Mouse (Mus musculus): ENCODE results near the gene Ppp2r5c.

The Ppp2r5c gene

GRCm38 (mm10) chr12:110442238-110442637, 4.7 kb upstream of the Ppp2r5c start:
- DNase-seq (ENCODE audit: low read depth, low spot score), result no peak

DNA sequence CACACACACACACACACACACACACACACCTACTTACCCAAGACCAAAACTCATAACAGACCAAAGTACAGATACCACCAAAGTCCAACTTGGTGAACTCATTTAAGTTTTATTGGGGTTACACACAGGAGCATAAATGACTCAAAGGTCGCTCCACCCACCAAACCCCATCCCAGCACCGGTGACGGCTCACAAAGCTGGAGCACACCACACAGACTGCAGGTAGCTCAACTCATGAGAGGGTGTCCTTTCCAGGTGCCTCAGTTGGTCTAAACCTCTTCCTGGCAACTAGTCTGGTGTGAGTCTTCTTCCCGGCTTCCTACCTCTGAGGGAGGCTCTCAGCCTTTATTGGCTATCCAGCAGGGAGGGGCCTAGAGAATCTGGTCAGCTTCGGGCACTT, 2.4 kb upstream of the Ppp2r5c start:
- no peak for DNase-seq (ENCODE audit: low read depth, low spot score)

DNA sequence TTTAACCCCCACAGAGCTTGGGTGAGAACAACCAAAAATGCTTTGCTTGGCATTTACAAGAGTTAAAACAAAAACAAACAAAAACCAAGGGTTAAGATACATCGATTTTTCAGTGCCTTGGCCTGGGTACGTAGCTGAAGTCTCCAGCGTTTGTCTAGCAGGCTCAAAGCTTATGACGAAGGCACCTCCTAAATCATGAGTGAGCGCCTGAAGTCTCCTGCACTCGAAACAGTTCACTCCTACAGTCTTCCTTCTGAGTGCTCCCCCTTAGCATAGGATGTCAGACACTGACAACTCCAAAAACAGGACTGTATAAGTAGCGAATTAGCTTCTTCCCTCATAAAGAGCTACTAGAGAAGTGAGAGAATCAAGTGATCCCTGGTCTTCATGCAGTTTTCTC, 1.1 kb upstream of the Ppp2r5c start:
- DNase-seq (ENCODE audit: low read depth, low spot score), result no peak

DNA sequence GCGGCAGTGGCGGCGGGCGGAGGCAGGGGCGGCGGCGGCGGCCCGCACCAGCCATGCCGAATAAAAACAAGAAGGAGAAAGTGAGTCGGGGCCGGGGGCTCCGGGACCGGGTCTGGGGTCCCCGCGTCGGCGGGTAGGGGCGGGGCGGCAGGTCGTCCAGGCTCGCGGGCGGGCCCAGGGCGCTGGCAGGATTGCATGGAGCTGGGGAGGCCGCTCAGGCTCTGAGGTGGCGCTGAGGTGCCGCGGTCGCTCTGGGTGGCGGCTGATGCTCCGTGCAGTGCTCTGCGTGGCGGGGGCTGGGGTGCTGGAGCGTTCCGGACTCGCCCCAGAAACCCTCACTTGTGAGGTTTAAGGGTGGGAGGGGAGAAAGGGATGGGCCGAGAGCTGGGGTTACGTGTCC, 386 bp downstream of the Ppp2r5c start:
- DNase-seq (ENCODE audit: low read depth, low spot score), result peak; percentile 74

- DNase-seq (ENCODE audit: low read depth, low spot score), result no peak
Observed at GRCm38 (mm10) chr12:110448767-110449166, 1.8 kb downstream of the Ppp2r5c start.

GRCm38 (mm10) chr12:110454223-110454622, 7.3 kb downstream of the Ppp2r5c start:
- DNase-seq (ENCODE audit: low read depth, low spot score), result peak; percentile 75

- no peak for DNase-seq (ENCODE audit: low read depth, low spot score)
Observed at GRCm38 (mm10) chr12:110456024-110456423, 9.1 kb downstream of the Ppp2r5c start.

DNA sequence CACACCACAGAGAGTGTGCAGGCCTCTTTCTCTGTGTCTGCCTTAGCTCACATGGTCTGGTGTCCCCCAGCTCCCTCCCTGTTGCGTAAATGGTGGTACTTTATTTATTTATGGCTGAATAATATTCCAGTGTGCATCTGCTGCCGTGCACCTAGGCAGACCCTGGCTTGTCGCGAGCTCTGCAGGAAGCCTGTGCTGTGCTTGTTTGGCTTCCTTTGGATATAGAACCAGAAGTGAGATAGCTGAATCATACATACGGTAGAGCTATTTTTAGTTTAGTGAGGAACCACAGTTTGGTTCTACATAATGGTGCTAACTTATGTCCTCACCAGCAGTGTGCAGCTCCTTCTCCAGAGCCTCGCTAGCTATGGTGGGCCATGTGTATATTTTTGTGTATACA, 11.7 kb downstream of the Ppp2r5c start:
- no peak for DNase-seq (ENCODE audit: low read depth, low spot score)

DNA sequence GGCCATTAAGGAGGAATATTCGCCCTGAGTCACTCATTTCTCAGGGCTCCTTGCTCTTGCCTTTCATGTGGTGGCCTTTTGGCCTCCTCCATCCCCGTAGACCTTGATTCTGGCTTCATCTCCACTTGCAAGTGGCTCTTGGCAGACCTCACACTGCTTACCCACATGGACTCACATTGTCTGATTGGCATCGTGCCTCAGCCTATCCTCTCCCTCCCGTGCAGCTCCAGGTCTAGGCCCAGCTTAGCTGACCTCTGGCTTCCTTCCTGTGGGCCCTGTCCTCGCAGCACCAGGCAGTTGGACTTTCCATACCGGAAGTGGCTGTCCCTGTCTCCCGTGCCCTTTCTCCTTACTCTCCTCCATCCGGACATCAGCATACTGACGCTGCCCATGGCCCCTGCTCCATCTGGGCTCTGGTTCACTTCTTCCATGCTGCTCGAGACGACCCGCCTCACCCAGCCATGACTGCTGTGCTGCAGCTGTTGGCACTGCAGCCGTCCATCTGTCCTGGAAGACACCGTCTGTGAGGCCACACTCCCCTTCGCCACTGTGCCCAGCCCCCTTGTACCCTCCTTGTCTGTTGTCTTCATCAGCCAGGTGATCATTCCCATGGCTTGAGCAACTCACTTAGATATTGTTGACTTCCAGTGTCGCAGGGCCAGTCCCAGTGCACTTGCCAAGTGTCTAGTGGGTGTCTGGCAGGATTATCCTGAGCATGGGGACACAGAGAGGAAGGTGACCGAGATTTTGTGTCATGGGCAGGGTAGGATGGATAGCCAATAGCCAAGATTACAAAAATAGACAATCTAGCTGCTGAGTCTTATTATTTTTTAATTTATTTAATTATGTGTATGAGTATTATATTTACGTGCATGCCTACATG, 13.7 kb downstream of the Ppp2r5c start:
- no peak for DNase-seq (ENCODE audit: low read depth, low spot score)

GRCm38 (mm10) chr12:110463711-110464110, 16.8 kb downstream of the Ppp2r5c start:
- peak; percentile 62 for DNase-seq (ENCODE audit: low read depth, low spot score)

- DNase-seq (ENCODE audit: low read depth, low spot score), result no peak
Observed at GRCm38 (mm10) chr12:110471426-110471825, 24.5 kb downstream of the Ppp2r5c start.

DNA sequence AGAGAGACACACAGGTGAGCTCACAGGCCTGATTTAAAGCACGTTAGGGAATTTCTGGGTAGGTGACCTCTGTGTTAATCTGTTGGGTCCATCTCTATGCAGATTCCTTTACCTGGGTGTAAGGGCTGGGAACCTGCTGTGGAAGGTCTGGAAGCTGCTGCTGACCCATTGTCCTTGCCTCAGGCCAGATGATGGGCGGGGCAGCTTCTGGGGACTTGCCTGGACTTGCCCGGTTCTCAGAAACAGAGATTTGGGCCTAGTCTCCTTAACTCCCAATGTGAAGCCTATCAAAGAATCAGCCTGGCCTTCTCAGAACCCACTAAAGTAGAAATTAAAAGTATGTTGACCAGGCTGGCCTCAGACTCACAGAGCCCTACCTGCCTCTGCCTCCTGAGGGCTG, 25.3 kb downstream of the Ppp2r5c start:
- no peak for DNase-seq (ENCODE audit: low read depth, low spot score)

GRCm38 (mm10) chr12:110474497-110474896, 27.6 kb downstream of the Ppp2r5c start:
- no peak for DNase-seq (ENCODE audit: low read depth, low spot score)

DNA sequence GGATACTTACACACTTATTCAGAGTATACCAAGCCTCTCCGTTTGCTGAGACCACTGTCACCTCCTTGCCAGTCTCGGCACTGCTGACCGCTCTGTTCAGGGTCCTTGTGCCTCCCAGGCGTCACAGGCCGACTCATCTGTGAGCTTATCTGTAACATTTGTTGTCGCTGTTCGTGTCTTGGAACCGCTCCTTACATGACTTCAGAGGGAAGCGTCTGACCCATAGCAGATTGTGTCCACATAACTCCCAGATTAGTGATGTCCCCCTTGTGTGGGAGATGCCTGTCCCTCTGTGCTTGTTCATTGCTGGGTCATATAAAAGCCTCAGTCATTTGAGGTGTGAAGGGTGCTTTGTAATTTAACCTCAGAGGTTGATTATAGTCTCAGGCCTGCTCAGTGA, 29.6 kb downstream of the Ppp2r5c start:
- no peak for DNase-seq (ENCODE audit: low read depth, low spot score)

- no peak for DNase-seq (ENCODE audit: low read depth, low spot score)
Observed at GRCm38 (mm10) chr12:110477906-110478305, 31.0 kb downstream of the Ppp2r5c start.

DNA sequence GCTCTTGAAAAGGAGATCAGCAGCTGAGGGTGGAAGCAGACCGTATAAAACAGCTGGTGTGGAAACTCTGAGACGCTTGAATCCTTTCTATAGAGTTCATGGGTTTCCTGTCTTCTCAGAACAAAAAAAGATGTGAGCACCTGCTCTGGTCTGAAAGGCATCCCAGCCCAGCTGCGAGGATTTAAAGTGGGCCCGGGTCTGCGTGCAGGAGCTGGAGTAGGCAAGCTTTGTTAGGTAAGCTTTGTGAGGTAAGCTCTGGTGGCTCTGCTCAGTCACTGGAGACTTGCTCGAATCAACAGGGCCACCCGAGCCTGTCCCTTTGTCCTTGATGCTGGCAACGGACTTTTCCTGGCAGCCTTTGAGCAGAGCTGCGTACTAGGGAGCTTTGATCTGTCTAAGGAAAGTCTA, 31.7 kb downstream of the Ppp2r5c start:
- peak; percentile 53 for DNase-seq (ENCODE audit: low read depth, low spot score)

- DNase-seq (ENCODE audit: low read depth, low spot score), result no peak
Observed at GRCm38 (mm10) chr12:110479268-110479667, 32.3 kb downstream of the Ppp2r5c start.

DNA sequence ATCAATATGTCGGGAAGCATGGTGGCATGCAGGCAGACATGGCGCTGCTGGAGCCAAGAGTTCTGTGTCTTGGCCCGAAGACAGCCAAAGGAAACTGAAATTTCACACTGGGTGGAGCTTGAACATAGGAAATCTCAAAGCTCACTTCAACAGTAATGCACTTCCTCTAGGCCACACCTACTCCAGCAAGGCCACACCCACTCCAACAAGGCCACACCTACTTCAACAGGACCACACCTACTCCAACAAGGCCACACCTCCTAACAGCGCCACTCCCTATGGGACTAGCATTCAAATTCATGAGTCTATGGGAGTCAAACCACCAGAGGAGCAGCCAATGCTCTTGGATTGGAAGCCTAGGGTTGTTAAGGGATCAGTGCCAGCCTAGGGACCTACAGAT, 33.8 kb downstream of the Ppp2r5c start:
- DNase-seq (ENCODE audit: low read depth, low spot score), result no peak

GRCm38 (mm10) chr12:110483761-110484160, 36.8 kb downstream of the Ppp2r5c start:
- DNase-seq (ENCODE audit: low read depth, low spot score), result no peak

DNA sequence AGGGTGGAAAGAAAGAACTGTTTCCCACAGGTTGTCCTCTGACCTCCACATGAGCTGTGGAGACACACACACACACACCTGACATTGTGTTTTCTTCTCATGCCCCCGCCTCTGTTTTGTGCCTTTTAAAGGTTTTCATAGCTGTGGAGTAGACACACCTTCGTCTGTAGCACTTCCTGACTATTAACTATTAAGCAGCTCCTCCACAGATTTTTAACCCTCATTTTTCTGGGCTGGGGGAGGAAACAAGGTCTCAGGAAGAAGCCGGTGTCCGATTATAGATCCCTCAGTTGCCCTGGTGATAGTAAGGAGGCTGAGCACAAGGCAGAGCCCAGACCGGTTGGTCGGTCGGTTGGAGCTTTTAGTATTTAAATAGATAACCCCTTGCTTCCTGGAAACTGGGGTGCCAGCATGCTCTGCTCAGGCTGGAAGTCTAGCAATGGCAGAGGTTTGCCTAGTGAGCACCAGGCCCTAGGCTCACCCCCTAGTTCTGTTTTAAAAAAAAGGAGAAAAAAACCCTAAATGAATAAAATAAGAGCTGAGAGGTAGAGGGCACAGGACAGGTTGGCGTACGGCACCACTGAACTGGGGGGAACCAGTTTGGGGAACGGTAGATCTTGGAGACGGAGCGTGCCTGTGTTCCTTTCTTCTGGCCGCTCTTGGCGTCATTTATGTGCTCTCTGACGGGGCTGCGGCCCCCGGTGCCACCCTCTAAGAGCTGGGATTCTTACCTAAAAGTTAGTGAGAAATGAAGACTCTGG, 38.1 kb downstream of the Ppp2r5c start:
- no peak for DNase-seq (ENCODE audit: low read depth, low spot score)

DNA sequence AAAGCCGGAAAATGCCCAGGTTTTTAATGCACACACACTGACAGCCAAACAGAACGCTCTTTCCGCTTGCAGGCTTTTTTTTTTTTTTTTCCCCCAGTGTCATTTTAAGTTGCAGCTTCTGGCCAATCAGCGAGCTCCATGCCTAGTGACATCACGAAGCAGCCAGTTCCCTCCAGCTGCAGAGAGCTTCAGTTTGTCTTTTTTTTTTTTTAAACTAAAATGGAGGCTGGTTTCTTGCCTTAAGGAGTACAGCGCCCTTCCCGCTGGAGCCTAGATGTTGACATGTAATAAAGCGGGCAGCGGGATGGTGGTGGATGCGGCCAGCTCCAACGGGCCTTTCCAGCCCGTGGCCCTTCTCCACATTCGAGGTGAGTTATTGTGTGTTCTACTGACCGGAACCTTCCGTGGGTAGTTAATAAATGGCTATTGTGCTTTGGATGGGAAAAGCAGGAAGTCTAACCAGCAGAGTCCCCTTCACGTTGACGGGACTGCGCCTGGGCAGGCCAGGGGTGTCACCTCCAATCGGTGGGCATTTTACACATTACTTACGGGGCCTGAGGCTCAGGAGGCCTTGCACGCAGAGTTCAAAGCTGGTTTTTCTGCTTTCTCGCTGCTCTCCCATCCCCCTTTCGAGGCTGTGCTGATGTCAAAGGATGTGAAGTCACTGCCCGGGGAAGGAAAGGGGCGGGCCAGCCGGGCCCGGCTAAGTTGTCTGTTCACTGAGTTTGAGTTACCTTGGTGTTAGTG, 38.8 kb downstream of the Ppp2r5c start:
- peak; percentile 96 for DNase-seq (ENCODE audit: low read depth, low spot score)

DNA sequence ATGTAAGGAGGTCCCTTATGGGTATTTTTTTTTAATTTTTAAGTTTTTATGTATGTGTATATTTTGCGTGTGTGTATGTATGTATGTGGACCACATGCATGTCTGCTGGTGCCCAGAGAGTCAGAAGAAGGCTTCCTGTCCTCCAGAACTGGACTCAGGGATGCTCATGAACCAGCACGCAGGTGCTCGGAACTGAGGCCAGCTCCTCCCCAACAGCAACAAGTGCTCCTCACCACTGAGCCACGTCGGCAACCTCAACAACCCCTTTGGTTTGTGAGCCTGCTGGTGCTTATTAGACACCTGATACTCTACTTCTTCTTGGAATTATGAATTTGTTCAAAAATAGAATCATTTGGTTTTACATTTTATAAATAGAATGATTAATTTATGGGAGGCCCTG, 39.9 kb downstream of the Ppp2r5c start:
- DNase-seq (ENCODE audit: low read depth, low spot score), result peak; percentile 58
